Mouse (Mus musculus) G1E (cell line): Measurements from ENCODE around the gene Lsm2.

Source experiments
- CTCF ChIP-seq: IDR thresholded peaks from 2 replicates; pipeline ENCODE4 v1.5.1; 2012; ENCODE audit warnings: low read depth, low read length, inconsistent platforms, mixed read lengths
- GATA1 ChIP-seq: IDR thresholded peaks from 2 replicates; pipeline ENCODE4 v1.6.1; 2012; ENCODE audit warnings: borderline replicate concordance, low read length, inconsistent platforms, mixed read lengths
- POLR2AphosphoS5 ChIP-seq: IDR thresholded peaks from 2 replicates; pipeline ENCODE4 v1.6.1; 2012; ENCODE audit warnings: low read depth, low read length, inconsistent platforms; ENCODE audit not compliant: insufficient replicate concordance
- TAL1 ChIP-seq: conservative IDR thresholded peaks from 2 replicates; pipeline ENCODE4 v1.6.1; 2012; ENCODE audit warnings: low read depth, low read length, inconsistent platforms, mixed read lengths

DNA sequence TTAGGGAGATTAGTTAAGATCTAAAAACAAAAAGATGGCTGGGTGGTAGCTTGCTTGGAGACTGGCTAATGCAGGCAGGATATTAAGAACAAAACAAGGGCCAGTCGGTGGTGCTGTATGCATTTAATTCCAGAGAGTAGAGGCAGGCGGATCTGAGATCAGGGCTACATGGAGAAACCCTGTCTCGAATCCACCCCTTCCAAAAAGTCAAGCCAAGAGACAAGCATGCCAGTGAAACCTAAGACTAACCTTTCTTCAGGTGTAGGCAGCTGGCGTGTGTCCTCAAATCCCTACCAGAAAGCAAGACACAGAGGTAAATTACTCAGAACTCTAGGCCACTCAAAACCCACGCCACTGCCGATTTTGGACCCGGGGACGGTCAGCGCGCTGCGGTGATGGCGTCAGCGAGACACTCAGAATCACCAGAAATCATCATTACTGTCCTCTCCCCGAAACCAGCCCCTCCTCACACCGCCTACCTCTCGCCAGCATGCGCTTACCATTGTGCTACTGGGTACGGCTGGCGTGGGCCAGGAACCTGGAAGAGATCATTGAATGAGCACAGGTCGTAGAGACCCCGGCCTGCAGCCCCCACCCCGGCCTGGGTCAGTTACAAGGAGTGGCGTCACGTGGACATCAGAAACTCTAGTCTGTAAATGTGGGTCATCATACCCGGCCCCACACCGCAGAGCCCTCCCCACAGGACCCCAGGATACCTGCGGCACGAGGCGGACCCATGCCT lies 29.9 kb upstream of the Lsm2 start:
- TF ChIP-seq CTCF: no peak
- no peak for TF ChIP-seq GATA1
- no peak for TF ChIP-seq POLR2AphosphoS5
- no peak for TF ChIP-seq TAL1
